Mouse (Mus musculus) T-cell, adult 2 months (primary cell): ENCODE results near the gene Cbx1.

Source experiments
- DNase-seq: peaks from one replicate; pipeline ENCODE4 v3.0.0; 2022; ENCODE audit warnings: low spot score

The Cbx1 gene

GRCm38 (mm10) chr11:96816494-96816893 lies 27.6 kb downstream of the Cbx1 start:
- no peak for DNase-seq

GRCm38 (mm10) chr11:96816979-96817378 lies 28.1 kb downstream of the Cbx1 start:
- no peak for DNase-seq

GRCm38 (mm10) chr11:96818128-96818710 lies 29.3 kb downstream of the Cbx1 start:
- DNase-seq, result no peak

GRCm38 (mm10) chr11:96821956-96822355 lies 33.0 kb downstream of the Cbx1 start:
- no peak for DNase-seq

GRCm38 (mm10) chr11:96822675-96823470 lies 33.9 kb downstream of the Cbx1 start:
- DNase-seq, result no peak

- DNase-seq, result no peak
Observed at GRCm38 (mm10) chr11:96823471-96823837, 34.5 kb downstream of the Cbx1 start.

GRCm38 (mm10) chr11:96823880-96824782 lies 35.2 kb downstream of the Cbx1 start:
- peak; percentile 87 for DNase-seq

GRCm38 (mm10) chr11:96824783-96825495 lies 36.0 kb downstream of the Cbx1 start:
- no peak for DNase-seq

- DNase-seq, result no peak
Observed at GRCm38 (mm10) chr11:96826481-96826880, 37.6 kb downstream of the Cbx1 start.

GRCm38 (mm10) chr11:96827062-96827581 lies 38.2 kb downstream of the Cbx1 start:
- DNase-seq, result no peak

GRCm38 (mm10) chr11:96827917-96828316 lies 39.0 kb downstream of the Cbx1 start:
- no peak for DNase-seq

GRCm38 (mm10) chr11:96828881-96829280 lies 40.0 kb downstream of the Cbx1 start:
- DNase-seq, result no peak

- DNase-seq, result peak; percentile 36
Observed at GRCm38 (mm10) chr11:96829403-96829812, 40.5 kb downstream of the Cbx1 start.

- DNase-seq, result peak; percentile 98
Observed at GRCm38 (mm10) chr11:96829813-96830538, 41.0 kb downstream of the Cbx1 start, which contains the start of gene Nfe2l1. Gene Nfe2l1, minus strand, starts transcription at chr11:96829968.

GRCm38 (mm10) chr11:96830539-96831216 lies 41.8 kb downstream of the Cbx1 start:
- no peak for DNase-seq

GRCm38 (mm10) chr11:96831516-96831915 lies 42.6 kb downstream of the Cbx1 start:
- no peak for DNase-seq

- no peak for DNase-seq
Observed at GRCm38 (mm10) chr11:96832541-96832940, 43.6 kb downstream of the Cbx1 start.

GRCm38 (mm10) chr11:96832973-96833372 lies 44.0 kb downstream of the Cbx1 start:
- peak; percentile 47 for DNase-seq

GRCm38 (mm10) chr11:96834127-96834526 lies 45.2 kb downstream of the Cbx1 start:
- DNase-seq, result no peak

- DNase-seq, result no peak
Observed at GRCm38 (mm10) chr11:96837298-96837697, 48.4 kb downstream of the Cbx1 start.
